Comparison of ENCODE assay signal across 10 mouse cellular contexts in genomic region chr9:98428783-98429182, GRCm38 (mm10). TPM values are rescaled to one million over a fixed set of nuclear protein-coding genes. Genes with fewer than 3 reads are reported as not detected.
DNase-seq lines count a peak whose midpoint lies in the region; ATAC-seq and TF ChIP-seq lines count a peak whose summit lies in the region.
"Had no signal": no experiment of that assay in that cellular context is flagged by ENCODE, and none has a peak within 500 bp of the region (broad histone marks: within the 10 kb centered on the region; RNA-seq: fewer than 3 reads in every experiment).

No protein-coding gene starts in this region.

- H3K27ac ChIP-seq in neural tube, embryonic 11.5 days (ENCODE audit: low read depth, low read length) = peak overlapping the region; percentile 85
- H3K27ac ChIP-seq in stomach, embryonic 15.5 days = peak overlapping the region; percentile 18; the same call in 1 of the 2 replicates
- H3K27ac ChIP-seq in left cerebral cortex, adult 2 months = no peak overlapping the region
- H3K27ac ChIP-seq: limb, embryonic 12.5 days had no signal

- no peak overlapping the region for H3K4me3 ChIP-seq in neural tube, embryonic 11.5 days (ENCODE audit: low read depth, low read length)
- H3K4me3 ChIP-seq in stomach, embryonic 15.5 days (replicated peaks) = no peak overlapping the region
- no peak overlapping the region for H3K4me3 ChIP-seq in left cerebral cortex, adult 2 months
- H3K4me3 ChIP-seq: limb, embryonic 12.5 days had no signal

- H3K9me3 ChIP-seq in neural tube, embryonic 11.5 days (ENCODE audit: control insufficient read depth, low read length) = no peaks in the 10 kb centered on the region; the same call in 1 of the 2 replicates
- H3K9me3 ChIP-seq in stomach, embryonic 15.5 days = no peaks in the 10 kb centered on the region
- H3K9me3 ChIP-seq: limb, embryonic 12.5 days had no signal

- H3K27me3 ChIP-seq in neural tube, embryonic 11.5 days (ENCODE audit: control insufficient read depth, insufficient read depth, low read length) = no peaks in the 10 kb centered on the region
- no peaks in the 10 kb centered on the region for H3K27me3 ChIP-seq in stomach, embryonic 15.5 days (replicated peaks)

- ATAC-seq in neural tube, embryonic 11.5 days (ENCODE audit: insufficient read depth, low FRiP score, low TSS enrichment) = no peak
- no peak for ATAC-seq in stomach, embryonic 15.5 days (ENCODE audit: insufficient read depth, low FRiP score, low read depth)

- DNase-seq in neural tube, embryonic 11.5 days (ENCODE audit: low spot score) = no peak
- DNase-seq in neural tube, embryonic 10.5 days (ENCODE audit: extremely low spot score, low spot score) = no peak
- DNase-seq in heart, adult 9 months (ENCODE audit: low spot score in 2 of 2) = peak; percentile 82 to 90
- DNase-seq in kidney, postnatal 14 days = peak; percentile 65
- no peak for DNase-seq in left cerebral cortex, adult 2 months (ENCODE audit: extremely low spot score in 1 of 2, low spot score in 2 of 2)
- no peak for DNase-seq in cerebellum, adult 8-10 months
- DNase-seq in thymus, postnatal 14 days = no peak

- WGBS in neural tube, embryonic 11.5 days = 63% methylated on average over 8 of the region's 8 CpGs
- WGBS in stomach, embryonic 15.5 days = 50% methylated on average over 8 of the region's 8 CpGs

- intact Hi-C loops in left cerebral cortex, adult 2 months (cut with DNase I) = no loop called here

- TF ChIP-seq CTCF in left cerebral cortex, adult 2 months (IDR thresholded peaks at IDR 0.05) = no peak

- peaks cover 77% of the 10 kb centered on the region for H3K4me1 ChIP-seq in neural tube, embryonic 11.5 days (ENCODE audit: control insufficient read depth, insufficient read depth, low read length)
- H3K4me1 ChIP-seq in stomach, embryonic 15.5 days = peaks cover 32% of the 10 kb centered on the region

- H3K36me3 ChIP-seq in neural tube, embryonic 11.5 days (ENCODE audit: control insufficient read depth, insufficient read depth, low read length) = 0 out of 2 replicates have a peak, but pooled peaks cover 2% of the 10 kb centered on the region
- no peaks in the 10 kb centered on the region for H3K36me3 ChIP-seq in stomach, embryonic 15.5 days
- H3K36me3 ChIP-seq: limb, embryonic 12.5 days had no signal

- peak overlapping the region; percentile 62 for H3K4me2 ChIP-seq in neural tube, embryonic 11.5 days (ENCODE audit: low read depth)
- H3K4me2 ChIP-seq in stomach, embryonic 15.5 days = peak overlapping the region; percentile 16; the same call in 1 of the 2 replicates
- H3K4me2 ChIP-seq: limb, embryonic 12.5 days had no signal

- peak overlapping the region; percentile 47 for H3K9ac ChIP-seq in neural tube, embryonic 11.5 days (ENCODE audit: low read length)
- H3K9ac ChIP-seq in stomach, embryonic 15.5 days = no peak overlapping the region
- H3K9ac ChIP-seq: limb, embryonic 12.5 days had no signal

RNA-seq across cellular contexts. Expression of gene Rbp1, which starts 6.0 kb away (rescaled TPM):
- polyA plus RNA-seq in neural tube, embryonic 11.5 days (2014; fragmentation: Nextera tagmentation; extraction: Ambion mirVana) = 188 and 194 TPM in 2 replicates
- 65.2 and 79.9 TPM in 2 replicates for polyA plus RNA-seq in stomach, embryonic 15.5 days (2015; fragmentation: Nextera tagmentation; extraction: Ambion mirVana)
- total RNA-seq in left cerebral cortex, adult 2 months (2021) = 1 to 10 TPM; 4.7 to 6.4 TPM

RNA-seq across cellular contexts. Expression of gene Rbp2, which starts 57.1 kb away (rescaled TPM):
- 2.3 and 2.5 TPM in 2 replicates for polyA plus RNA-seq in neural tube, embryonic 11.5 days (2014; fragmentation: Nextera tagmentation; extraction: Ambion mirVana)
- polyA plus RNA-seq in stomach, embryonic 15.5 days (2015; fragmentation: Nextera tagmentation; extraction: Ambion mirVana) = 69.8 and 72.8 TPM in 2 replicates
- not detected for total RNA-seq in left cerebral cortex, adult 2 months (2021)
- total RNA-seq: common myeloid progenitor, adult 5-6 weeks had no signal
- polyA plus RNA-seq: limb, embryonic 12.5 days had no signal

Comparison
In these comparisons a context has a peak if more than half of its experiments do, and no peak if none do; other contexts are left out.
1. DNase-seq: peak in heart, adult 9 months (2 of 2) and kidney, postnatal 14 days (single experiment); none in neural tube, embryonic 11.5 days (single experiment), neural tube, embryonic 10.5 days (single experiment), left cerebral cortex, adult 2 months (0 of 2), cerebellum, adult 8-10 months (single experiment) and thymus, postnatal 14 days (single experiment).
2. RNA of gene Rbp2, which starts 57.1 kb away (polyA plus RNA-seq): 69.8 to 72.8 TPM in stomach, embryonic 15.5 days; 2.3 to 2.5 TPM in neural tube, embryonic 11.5 days; every median in the first group is over 10 times any median in the second.